Mouse (Mus musculus) G1E (cell line): Measurements from ENCODE around the gene Fbxl18.

ENCODE experiments used
- CTCF ChIP-seq: IDR thresholded peaks from 2 replicates; pipeline ENCODE4 v1.5.1; 2012; ENCODE audit warnings: low read depth, low read length, inconsistent platforms, mixed read lengths
- GATA1 ChIP-seq: IDR thresholded peaks from 2 replicates; pipeline ENCODE4 v1.6.1; 2012; ENCODE audit warnings: borderline replicate concordance, low read length, inconsistent platforms, mixed read lengths
- POLR2AphosphoS5 ChIP-seq: IDR thresholded peaks from 2 replicates; pipeline ENCODE4 v1.6.1; 2012; ENCODE audit warnings: low read depth, low read length, inconsistent platforms; ENCODE audit not compliant: insufficient replicate concordance
- TAL1 ChIP-seq: conservative IDR thresholded peaks from 2 replicates; pipeline ENCODE4 v1.6.1; 2012; ENCODE audit warnings: low read depth, low read length, inconsistent platforms, mixed read lengths

GRCm38 (mm10) chr5:142850916-142851680 lies 44.1 kb downstream of the Fbxl18 start:
- TF ChIP-seq CTCF (no peak), TAL1 (no peak), GATA1 (no peak), POLR2AphosphoS5 (no peak)
